Mouse (Mus musculus) ES-Bruce4 (cell line): ENCODE data around the gene Adamtsl1. TPM values are rescaled to one million over a fixed set of nuclear protein-coding genes. Genes with fewer than 3 reads are reported as not detected.

Experiments
- H3K27ac ChIP-seq: 2 replicates; pipeline ENCODE4 v1.5.1; 2012; ENCODE audit warnings: low read length, inconsistent platforms; ENCODE audit not compliant: insufficient read depth
- H3K27me3 ChIP-seq: 2 replicates; pipeline ENCODE4 v1.6.1; 2012; ENCODE audit warnings: mild to moderate bottlenecking, low read length, inconsistent platforms; ENCODE audit not compliant: control insufficient read depth, poor library complexity, insufficient read depth, severe bottlenecking
- H3K36me3 ChIP-seq: 2 replicates; pipeline ENCODE4 v1.6.1; 2012; ENCODE audit warnings: inconsistent platforms, mild to moderate bottlenecking, low read length, moderate library complexity; ENCODE audit not compliant: control insufficient read depth, poor library complexity, insufficient read depth, severe bottlenecking
- H3K4me1 ChIP-seq: one replicate; pipeline ENCODE4 v1.8.1; 2011; ENCODE audit warnings: low read length; ENCODE audit not compliant: control insufficient read depth, insufficient read depth
- H3K4me3 ChIP-seq: 2 replicates; pipeline ENCODE4 v1.5.1; 2011; ENCODE audit warnings: low read depth, mild to moderate bottlenecking, low read length
- H3K9ac ChIP-seq: 2 replicates; pipeline ENCODE4 v1.6.1; 2012; ENCODE audit warnings: low read depth, mild to moderate bottlenecking, inconsistent platforms; ENCODE audit not compliant: poor library complexity, severe bottlenecking
- H3K9me3 ChIP-seq: replicated peaks from 2 replicates; pipeline ENCODE4 v1.6.1; 2012; ENCODE audit warnings: mild to moderate bottlenecking, low read length, inconsistent platforms; ENCODE audit not compliant: control insufficient read depth, poor library complexity, insufficient read depth, severe bottlenecking
- CTCF ChIP-seq: IDR thresholded peaks from one replicate; pipeline ENCODE4 v1.8.1; 2011; ENCODE audit warnings: low read depth, low read length
- EP300 ChIP-seq: IDR thresholded peaks from 2 replicates; pipeline ENCODE4 v1.6.1; 2011; ENCODE audit warnings: low read depth, low read length; ENCODE audit not compliant: insufficient read depth
- POLR2A ChIP-seq: IDR thresholded peaks from one replicate; pipeline ENCODE4 v1.8.1; 2011; ENCODE audit warnings: low read length; ENCODE audit not compliant: insufficient read depth
- polyA plus RNA-seq: library from polyadenylated mRNA; stranded (reverse); fragments of >200 nt; gene quantifications from 2 replicates; pipeline ENCODE4 v1.2.4, GENCODE M21; 2011; ENCODE audit warnings: low read depth; ENCODE audit not compliant: missing spikeins, insufficient read depth, insufficient read length

Gene Adamtsl1
- polyA plus RNA-seq, 1 experiment: 2.0 TPM

GRCm38 (mm10) chr4:85618746-85619145, 104.8 kb downstream of the Adamtsl1 start:
- no peaks in the 10 kb centered on the region for H3K27me3 ChIP-seq
- no peaks in the 10 kb centered on the region for H3K36me3 ChIP-seq
- TF ChIP-seq CTCF (no peak), POLR2A (no peak), EP300 (no peak)
- H3K9me3 ChIP-seq: no peaks in the 10 kb centered on the region
- no peak overlapping the region for H3K27ac ChIP-seq
- H3K4me3 ChIP-seq: no peak overlapping the region
- H3K9ac ChIP-seq: no peak overlapping the region
- no peaks in the 10 kb centered on the region for H3K4me1 ChIP-seq

GRCm38 (mm10) chr4:85619261-85619660, 105.3 kb downstream of the Adamtsl1 start:
- Histone ChIP-seq H3K4me3 (no peak overlapping the region), H3K27me3 (no peaks in the 10 kb centered on the region), H3K36me3 (no peaks in the 10 kb centered on the region), H3K9ac (no peak overlapping the region), H3K27ac (no peak overlapping the region), H3K9me3 (no peaks in the 10 kb centered on the region), H3K4me1 (no peaks in the 10 kb centered on the region)
- TF ChIP-seq EP300 (no peak), POLR2A (no peak), CTCF (no peak)

- H3K9ac ChIP-seq: no peak overlapping the region
These were observed 115.4 kb downstream of the Adamtsl1 start for GRCm38 (mm10) chr4:85629381-85629780.

GRCm38 (mm10) chr4:85669271-85669670, 155.3 kb downstream of the Adamtsl1 start:
- no peak for TF ChIP-seq POLR2A
- no peak for TF ChIP-seq CTCF
- TF ChIP-seq EP300: no peak
- no peaks in the 10 kb centered on the region for H3K9me3 ChIP-seq
- no peaks in the 10 kb centered on the region for H3K4me1 ChIP-seq
- H3K4me3 ChIP-seq: no peak overlapping the region
- no peak overlapping the region for H3K27ac ChIP-seq
- H3K36me3 ChIP-seq: no peaks in the 10 kb centered on the region
- H3K27me3 ChIP-seq: no peaks in the 10 kb centered on the region
- H3K9ac ChIP-seq: no peak overlapping the region

More at GRCm38 (mm10) chr4:85629381-85629780, 115.4 kb downstream of the Adamtsl1 start:
- no peak overlapping the region for H3K27ac ChIP-seq
- no peaks in the 10 kb centered on the region for H3K4me1 ChIP-seq
- TF ChIP-seq CTCF (no peak), EP300 (no peak), POLR2A (no peak)
- H3K9me3 ChIP-seq: no peaks in the 10 kb centered on the region
- H3K27me3 ChIP-seq: no peaks in the 10 kb centered on the region
- no peak overlapping the region for H3K4me3 ChIP-seq
- no peaks in the 10 kb centered on the region for H3K36me3 ChIP-seq

- TF ChIP-seq CTCF (no peak), EP300 (no peak), POLR2A (no peak)
- Histone ChIP-seq H3K27ac (no peak overlapping the region), H3K36me3 (no peaks in the 10 kb centered on the region)
These were observed 155.8 kb downstream of the Adamtsl1 start for GRCm38 (mm10) chr4:85669735-85670134.

GRCm38 (mm10) chr4:85672290-85672689, 158.3 kb downstream of the Adamtsl1 start:
- Histone ChIP-seq H3K36me3 (no peaks in the 10 kb centered on the region), H3K9ac (no peak overlapping the region)
- TF ChIP-seq POLR2A (no peak), CTCF (no peak), EP300 (no peak)

More at GRCm38 (mm10) chr4:85669735-85670134, 155.8 kb downstream of the Adamtsl1 start:
- Histone ChIP-seq H3K4me3 (no peak overlapping the region), H3K4me1 (no peaks in the 10 kb centered on the region), H3K27me3 (no peaks in the 10 kb centered on the region), H3K9me3 (no peaks in the 10 kb centered on the region), H3K9ac (no peak overlapping the region)

More at GRCm38 (mm10) chr4:85672290-85672689, 158.3 kb downstream of the Adamtsl1 start:
- Histone ChIP-seq H3K27me3 (no peaks in the 10 kb centered on the region), H3K4me3 (no peak overlapping the region), H3K4me1 (no peaks in the 10 kb centered on the region), H3K27ac (no peak overlapping the region), H3K9me3 (no peaks in the 10 kb centered on the region)
